Mouse (Mus musculus): ENCODE measurements around the gene Tmem106b. TPM values are rescaled to one million over a fixed set of nuclear protein-coding genes. Genes with fewer than 3 reads are reported as not detected.

The Tmem106b gene
- 47.6 TPM for polyA plus RNA-seq (2017; shearing (Covaris generic))

DNA sequence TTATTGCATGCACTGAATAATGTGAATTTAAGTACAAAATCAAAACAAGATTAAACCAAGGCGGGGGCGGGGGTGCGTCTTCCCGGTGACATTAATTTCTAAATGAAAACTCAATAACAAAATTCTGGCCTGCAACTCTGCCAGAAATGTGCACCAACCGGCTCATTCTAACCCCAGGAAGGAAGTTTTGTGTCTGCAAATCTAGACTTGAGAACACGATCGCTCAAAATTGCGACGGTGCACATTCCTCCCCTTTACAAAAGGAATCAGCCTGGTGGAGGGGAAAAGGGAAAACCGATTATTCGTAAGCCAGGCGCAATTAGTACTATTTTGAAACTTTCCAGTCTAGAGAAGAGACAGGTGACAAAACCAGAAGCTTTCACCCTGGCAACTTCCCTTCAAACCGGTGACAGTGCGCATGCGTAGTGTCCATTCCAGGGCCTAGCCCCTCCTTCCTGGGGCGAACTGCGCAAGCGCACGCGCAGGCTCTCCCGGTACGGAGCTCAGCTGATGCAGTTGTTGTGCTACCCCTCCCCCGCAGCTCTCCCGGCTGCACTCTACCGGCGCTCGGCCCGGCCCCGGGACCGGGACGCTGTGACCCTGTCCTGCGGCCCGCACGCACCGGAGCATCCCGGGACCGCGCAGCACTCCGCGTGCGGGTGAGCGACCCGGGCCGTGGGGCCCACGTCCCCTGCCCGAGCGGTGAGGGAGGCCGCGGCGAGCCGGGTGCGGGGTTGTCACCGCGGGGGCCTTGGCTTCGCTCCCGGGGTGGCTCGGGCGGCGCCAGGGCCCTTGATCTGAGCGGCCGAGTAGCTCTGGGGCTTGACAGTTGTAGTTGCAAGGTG, at the start of gene Tmem106b:
TSS of gene Tmem106b (plus strand) at position 458 of the 845 bp plus-strand sequence.

Other genes with a start within 250 kb of the Tmem106b start
- gene Vwde, start 155.2 kb downstream of the Tmem106b start, polyA plus RNA-seq (2017; shearing (Covaris generic)), result 0.29 TPM